Mouse (Mus musculus) spleen, adult 12 weeks (tissue): ENCODE data around the gene Ppard.

Experiments
- DNase-seq: peaks from one replicate; pipeline ENCODE4 v3.0.0; 2022; ENCODE audit warnings: low spot score

Gene Ppard

DNA sequence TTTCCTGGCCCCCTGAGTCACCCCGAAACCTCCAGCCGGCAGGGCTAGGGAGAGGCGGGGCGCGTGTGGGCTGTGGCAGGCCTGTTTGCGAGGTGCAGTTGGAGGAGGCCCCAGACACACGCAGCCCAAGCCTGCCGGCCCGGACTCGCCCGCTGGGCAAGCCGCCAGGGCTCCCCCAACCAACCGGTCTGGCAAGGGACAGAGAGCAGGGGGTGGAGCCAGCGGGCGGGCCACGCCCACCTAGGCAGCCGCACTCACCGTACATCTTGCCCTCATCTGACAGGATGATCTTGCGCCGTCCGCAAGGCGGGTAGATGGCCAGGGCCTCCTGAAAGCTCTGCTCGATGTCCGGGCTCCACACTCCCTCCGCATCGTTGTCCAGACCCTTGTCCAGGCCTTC, 108.6 kb downstream of the Ppard start:
- DNase-seq, result peak; percentile 43

DNA sequence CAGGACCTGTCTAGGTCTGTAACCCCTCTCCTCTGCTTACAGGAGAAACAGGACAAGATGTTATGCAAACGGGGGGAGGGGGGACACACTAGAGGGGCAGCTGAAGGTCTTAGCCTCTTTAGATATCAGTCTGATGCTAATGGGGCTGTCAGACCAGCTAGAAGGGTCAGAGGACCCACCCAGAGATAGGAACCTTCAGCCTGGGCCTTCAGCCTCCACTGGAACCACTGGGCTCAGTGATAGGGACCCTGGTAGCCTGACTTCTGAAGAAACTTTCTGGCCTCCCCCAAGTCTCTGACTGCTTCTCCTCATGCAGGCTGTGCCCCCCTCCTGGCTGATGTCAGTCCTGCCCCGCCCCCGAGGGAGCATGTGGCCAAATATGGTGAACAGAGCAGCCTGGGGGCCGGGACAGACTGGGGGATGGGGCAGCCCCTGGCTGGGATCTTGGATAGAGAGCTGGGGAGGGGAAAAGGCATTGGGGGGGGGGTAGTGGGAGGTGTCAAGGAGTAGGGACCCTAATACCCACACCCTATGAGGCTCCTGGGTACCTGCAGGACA, 111.6 kb downstream of the Ppard start:
- DNase-seq, result no peak

DNA sequence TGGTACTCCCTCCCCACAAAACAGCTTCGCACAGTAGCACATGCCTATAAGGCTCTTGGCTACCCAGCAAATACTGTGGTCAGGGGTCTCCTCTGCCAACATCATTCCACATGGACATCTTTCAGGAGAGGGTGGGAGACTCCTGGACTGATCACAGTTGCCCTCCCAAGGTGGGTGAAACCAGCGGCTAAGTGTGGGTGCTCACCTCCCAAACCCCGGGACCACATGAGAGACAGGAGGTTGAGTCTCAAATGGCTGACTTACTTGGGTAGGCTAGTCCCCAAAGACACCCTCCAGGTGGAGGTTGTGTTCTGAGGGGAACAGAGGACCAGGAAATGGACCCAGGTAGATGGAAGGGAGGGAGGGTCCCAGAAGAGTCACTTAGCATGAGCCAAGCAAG, 112.2 kb downstream of the Ppard start:
- no peak for DNase-seq

DNA sequence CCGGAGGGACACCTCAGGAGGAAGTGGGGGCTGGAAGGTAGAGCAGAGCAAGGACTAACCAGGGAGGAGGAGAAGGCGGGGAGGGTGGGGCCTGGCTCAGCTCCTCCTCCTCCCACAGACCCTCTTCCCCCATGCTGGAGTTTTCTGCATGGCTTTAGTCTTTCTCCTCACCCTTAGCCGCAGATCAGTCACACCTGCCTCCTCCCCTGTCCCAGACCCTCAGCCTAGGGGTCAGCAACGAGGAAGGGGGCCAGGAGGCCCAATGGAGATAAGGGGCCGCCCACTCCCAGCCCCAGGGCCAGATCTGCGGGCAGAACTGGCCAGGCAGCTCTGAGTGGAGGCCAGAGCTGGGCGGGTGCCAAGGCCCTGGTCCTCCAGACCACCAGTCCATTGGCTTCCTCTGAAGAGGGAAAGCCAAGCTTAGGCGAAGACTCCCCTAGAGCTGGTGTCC, 112.8 kb downstream of the Ppard start:
- no peak for DNase-seq

DNA sequence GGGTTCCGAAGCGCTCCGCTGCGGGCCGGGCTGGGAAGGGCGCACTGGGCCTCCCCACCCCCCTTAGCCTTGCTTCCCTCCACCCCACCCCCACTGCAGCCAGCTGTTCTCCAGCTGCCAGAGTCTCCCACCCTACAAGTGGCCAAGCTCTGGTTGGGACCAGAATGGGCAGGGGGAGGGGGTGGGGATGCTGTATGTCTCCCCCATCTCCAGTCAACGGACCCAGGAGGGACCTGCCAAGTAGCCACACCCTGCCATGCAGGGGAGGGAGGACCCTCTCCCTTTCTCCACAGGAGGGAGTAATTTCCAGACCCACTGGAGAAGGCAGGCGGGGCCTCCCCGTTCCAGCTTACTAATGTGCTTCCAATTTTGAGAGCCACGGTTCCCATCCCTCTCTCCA, 113.4 kb downstream of the Ppard start:
- no peak for DNase-seq

DNA sequence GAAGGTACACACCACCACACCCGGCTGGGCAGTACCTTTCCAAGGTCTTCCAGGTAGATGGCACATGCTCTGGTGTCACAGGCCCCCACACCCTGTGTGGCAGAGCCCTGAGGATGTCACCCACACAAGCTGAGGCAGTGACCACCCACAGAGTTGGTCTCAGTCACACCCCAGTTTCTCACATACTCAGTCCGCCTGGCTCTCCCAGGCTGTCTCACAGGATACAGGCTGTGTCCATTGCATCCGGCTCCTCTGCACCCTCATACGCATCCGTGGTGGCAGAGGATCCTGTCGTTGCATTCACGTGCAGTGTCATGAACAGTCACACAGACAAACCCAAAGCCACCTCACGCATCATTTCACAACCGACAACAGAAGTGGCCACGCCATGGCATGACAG, 114.8 kb downstream of the Ppard start:
- DNase-seq, result no peak

DNA sequence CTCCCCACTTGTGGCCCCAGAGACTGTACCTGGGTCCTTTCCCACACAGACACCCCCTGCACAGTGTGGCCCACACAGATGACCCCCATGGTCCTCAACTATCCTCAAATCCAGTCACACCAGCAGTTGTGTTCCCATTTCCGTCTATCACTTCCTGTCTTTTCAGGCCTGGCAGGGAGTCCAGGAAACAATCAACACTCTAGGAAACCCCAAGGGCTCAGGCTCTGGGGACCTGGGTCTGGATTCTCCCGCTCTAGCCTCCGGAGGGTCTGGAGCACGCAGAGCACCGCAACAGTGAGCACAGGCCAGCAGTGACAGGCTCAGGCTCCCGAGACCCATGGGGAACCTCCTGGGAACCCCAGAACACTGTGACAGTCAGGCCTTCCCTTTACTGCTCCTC, 115.7 kb downstream of the Ppard start:
- DNase-seq, result no peak

DNA sequence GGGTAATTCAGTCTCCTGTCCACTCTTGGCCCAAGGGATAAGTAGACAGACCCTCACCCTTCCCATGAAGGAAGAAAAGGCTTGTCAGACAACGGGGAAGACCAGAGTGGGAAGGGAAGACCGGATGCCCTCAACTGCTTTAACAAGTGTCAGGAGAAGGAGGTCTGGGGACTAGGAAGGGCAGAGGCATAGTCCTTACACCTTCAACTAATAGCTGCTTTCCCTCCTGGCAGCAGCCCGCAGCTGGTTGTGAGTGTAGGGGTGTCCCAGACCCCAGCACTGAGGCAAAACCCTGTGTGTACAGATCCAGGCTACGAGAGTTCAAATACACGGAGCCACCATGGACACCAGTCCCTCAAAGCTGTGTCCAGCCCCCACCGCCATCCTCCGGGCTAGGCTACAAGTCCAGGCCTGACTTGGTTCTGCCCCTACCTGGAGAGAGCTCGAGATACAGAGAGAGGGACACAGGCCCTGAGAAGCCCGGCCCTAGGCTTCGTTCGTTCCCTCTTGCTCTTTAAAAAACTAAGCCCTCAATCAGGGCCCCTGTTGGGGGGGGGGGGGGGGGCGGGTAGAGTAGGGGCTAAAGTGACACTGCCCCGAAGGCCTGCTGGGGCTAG, 116.9 kb downstream of the Ppard start:
- no peak for DNase-seq

DNA sequence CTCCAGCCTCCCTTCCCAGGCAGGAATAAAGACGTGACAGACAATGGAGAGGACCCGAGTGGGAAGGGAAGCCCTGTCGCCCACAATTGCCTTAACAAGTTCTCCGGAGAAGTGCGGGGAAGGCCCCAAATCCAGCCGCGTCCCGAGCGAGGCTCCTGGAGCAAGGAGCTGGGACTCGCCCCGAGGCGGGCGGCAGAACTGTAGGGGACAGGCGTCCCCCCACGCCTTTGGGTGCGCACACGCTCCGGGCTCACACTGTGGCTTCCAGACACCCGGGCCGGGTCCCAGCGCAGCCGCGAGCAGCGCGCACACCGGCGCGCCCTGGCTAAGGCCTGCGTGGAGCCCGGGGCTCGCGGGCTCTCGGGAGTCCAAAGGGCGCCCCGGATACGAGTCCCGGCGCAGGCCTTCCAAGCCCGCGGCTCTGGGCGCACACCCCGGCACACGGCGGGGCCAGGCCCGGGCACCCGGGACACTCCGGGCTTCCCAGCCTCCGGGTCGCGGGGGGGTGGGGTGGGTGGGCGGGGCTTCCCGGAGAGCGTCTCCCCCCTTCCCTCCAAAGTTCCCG, 117.5 kb downstream of the Ppard start:
- no peak for DNase-seq

DNA sequence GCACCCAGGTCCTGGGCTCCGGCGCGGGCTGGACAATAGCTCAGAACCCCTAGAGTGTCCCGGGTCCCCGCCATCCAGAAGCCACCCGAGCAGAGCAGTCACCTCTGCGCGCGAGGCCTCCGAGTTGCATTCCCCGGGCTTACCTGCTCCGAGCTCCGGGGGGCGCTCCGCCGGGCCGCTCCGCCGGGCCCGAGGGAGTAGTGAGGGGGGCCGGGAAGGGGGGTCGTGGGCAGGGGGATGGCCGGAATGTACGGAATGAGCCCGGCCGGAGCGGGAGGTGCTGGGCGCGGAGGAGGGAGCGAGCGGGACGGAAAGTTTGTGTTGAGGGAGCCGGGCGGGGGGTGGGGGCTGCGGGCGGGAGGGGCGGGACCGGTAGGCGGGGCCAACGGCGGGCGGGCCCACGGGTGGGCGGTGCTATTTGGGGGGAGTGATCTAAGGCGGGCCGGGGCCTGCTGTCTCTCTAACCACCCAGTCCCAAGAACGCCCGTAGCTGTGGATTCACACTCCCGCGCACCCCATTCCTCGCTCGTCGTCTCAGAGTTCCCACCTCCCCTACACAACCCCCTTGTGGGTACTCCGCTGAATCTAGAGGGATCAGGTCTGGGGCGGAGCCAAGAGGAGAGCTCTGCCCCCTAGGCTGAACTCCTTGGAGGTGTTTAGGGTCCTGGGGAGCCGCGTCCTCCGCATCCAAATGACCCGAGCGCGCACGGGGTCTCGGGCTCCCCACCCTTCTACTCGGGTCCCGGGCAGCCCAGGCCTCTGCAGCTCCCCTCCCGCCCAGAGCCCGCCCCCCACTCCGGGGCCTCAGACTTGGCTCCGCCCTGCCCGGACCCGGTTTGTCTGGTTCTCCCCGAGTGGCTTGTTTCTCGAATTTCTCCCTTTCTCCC, 118.2 kb downstream of the Ppard start, which contains the start of gene Tead3:
TSS of gene Tead3 (minus strand) at position 352 of the 887 bp plus-strand sequence.
- DNase-seq, result no peak
